Mouse (Mus musculus) adrenal gland (tissue): ENCODE data around the gene Gm21833.
"Not testable (repeated sequence)": the region's sequence is repeated elsewhere in the genome, so short reads cannot be mapped to it uniquely, and the experiment has no call there.

ENCODE experiments used
- intact Hi-C: fragments of 180-260 bp; cut with DNase I; formaldehyde crosslinking; loops from one replicate; pipeline ENCODE4 v1.15.1; 2025
- long read RNA-seq, 2 experiments: library from polyadenylated mRNA; unstranded; transcript quantifications; one replicate each; pipeline ENCODE4 v2.0.0; 2020; ENCODE audit warnings: borderline replicate concordance in 1 of 2; ENCODE audit not compliant: insufficient replicate concordance in 1 of 2

Gene Gm21833
- long read RNA-seq, experiment 1 = 0 reads
- long read RNA-seq, experiment 2 = 0 reads

DNA sequence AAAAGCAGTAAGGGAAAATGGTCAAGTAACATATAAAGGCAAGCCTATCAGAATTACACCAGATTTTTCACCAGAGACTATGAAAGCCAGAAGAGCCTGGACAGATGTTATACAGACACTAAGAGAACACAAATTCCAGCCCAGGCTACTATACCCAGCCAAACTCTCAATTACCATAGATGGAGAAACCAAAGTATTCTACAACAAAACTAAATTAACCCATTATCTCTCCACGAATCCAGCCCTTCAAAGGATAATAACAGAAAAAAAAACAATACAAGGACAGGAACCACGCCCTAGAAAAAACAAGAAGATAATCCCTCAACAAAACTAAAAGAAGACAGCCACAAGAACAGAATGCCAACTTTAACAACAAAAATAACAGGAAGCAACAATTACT lies at the start of gene Gm21833:
Gene Gm21833 (plus strand): TSS at position 301 of the 400 bp plus-strand sequence.
- intact Hi-C loops = not testable (repeated sequence)

DNA sequence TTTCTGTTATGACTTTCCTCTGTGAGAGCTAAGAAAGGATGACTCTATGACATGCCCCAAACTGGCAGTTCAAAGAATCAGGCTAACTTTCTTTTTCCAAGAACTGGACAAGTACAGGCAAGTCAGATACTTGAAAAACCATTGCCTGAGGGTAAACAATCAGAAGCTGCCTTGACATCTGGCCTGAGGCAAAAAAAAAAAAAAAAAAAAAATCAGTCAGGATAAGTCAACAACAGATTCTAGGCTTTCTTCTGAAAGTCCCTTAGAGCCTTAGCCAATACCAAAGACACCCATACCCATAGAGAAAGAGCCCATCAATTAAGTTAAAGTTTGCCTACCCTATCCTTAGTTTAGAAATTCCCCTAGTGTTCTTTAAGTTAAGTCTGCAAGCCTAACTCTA lies 38.7 kb upstream of the Gm21833 start:
- intact Hi-C loops = no loop called here

DNA sequence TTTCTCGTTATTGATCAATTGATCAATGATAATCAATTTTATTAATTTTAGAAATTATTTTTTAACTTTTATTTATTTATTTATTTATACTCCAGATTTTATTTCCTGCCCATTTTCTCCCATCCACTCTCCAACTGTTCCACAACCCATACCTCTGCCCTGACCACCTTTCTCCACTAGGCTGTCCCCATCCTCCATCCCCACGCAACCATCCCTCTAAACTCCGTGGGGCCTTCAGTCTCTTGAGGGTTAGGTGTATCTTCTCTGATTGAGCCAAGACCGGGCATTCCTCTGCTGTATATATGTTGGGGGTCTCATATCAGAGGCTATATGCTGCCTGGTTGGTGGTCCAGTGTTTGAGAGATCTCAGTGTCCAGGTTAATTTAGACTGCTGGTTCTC lies 31.7 kb upstream of the Gm21833 start:
- intact Hi-C loops = no loop called here

DNA sequence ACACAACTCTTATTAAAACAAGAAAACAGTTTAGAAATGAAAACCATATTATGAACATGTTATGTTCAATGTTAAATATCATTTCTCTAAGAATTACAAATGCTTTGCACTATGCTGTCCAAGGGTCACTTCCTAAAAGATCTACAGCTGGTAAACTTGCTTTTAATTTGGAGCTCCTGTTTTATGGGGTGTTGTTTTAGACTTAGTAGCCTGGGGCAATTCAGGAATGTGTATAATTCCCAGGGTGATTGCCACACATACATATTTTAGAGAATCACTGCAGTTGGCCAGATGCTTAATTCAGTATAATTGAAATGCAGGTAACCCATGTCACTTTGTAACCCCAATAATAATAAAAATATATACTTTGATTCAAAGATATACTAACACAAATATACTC lies 12.9 kb upstream of the Gm21833 start:
- intact Hi-C loops = no loop called here

DNA sequence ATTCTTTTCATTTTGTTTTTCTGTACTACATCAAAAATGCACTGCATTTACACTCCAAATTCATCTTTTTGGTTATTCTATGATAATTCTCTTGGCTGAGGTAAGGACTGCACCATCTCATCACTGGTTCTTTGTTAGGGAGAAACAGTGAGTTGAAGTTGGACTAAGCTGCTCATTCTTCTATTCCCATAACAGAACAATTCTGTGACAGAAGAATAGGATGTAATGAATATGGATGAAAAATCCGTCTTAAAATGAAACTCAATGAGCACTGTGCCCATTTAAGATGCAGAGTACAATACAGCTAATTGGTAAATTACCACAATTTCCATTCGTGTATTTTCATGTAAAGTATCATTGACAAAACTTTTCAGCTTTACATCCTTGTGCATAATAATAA lies 11.6 kb upstream of the Gm21833 start:
- intact Hi-C loops = no loop called here

DNA sequence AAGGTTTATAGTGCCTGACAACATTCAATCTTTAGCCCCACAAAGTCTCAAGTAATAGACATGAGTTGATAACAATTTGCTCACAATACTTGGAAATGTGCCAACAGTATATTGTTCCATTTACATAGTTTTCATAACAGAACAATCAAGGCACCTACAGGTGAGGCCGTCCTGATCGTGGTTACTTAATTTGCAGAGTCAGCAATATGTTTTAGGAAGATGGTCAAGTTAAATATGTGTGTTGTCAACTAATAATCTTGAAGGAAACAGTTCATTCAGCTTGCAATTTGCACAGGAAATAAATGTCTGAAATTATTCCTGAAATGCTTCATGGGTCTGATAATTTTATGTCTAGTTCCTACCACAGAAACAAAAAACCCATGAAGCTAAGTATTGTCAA lies 27.6 kb downstream of the Gm21833 start:
- intact Hi-C loops = no loop called here

DNA sequence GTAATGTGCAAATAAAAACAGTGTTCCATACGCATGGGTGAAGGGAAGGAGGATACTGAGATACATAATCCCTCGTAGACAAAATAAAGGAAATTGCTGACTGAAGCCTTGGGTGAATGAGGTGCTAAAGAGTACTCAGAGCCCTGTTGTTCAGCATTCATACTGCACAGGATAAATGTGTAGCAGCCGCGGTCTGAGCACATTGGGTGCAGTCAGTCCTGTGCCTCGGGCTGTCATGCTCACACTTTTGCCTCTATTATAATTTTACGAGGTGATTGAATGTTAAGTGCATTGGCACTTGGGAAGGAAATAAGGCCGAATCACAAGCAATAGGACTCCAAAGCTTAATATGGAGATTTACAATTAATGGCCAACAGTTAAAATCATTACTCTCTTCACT lies 36.4 kb downstream of the Gm21833 start:
- intact Hi-C loops = no loop called here
